Mouse (Mus musculus) monocyte, adult 59 days (primary cell): Measurements from ENCODE around the gene Rs1. TPM values are rescaled to one million over a fixed set of nuclear protein-coding genes. Genes with fewer than 3 reads are reported as not detected.

Experiments
- total RNA-seq, 2 experiments: library from RNA; stranded (reverse); gene quantifications; one replicate each; pipeline ENCODE4 v1.2.4; 2023

Gene Rs1
- not detected for total RNA-seq

GRCm38 (mm10) chrX:160767713-160768112, at the start of gene Rs1:
Gene Rs1, plus strand, starts transcription at chrX:160768013.

GRCm38 (mm10) chrX:160735650-160736049, 32.2 kb upstream of the Rs1 start, which contains the start of gene Ppef1:
Gene Ppef1, minus strand, starts transcription at chrX:160735765.

Other genes starting within 250 kb of the Rs1 start
- gene Ppef1, start 32.2 kb upstream of the Rs1 start, total RNA-seq, result not detected
- under 1 TPM; 0.31 to 0.33 TPM for gene Gja6, start 139.0 kb downstream of the Rs1 start, total RNA-seq
- gene Cdkl5, start 226.7 kb downstream of the Rs1 start, total RNA-seq, result 1 to 10 TPM; 1.7 to 2.9 TPM